Mouse (Mus musculus) liver, postnatal 0 days (tissue): ENCODE results near the gene Galt. TPM values are rescaled to one million over a fixed set of nuclear protein-coding genes. Genes with fewer than 3 reads are reported as not detected.

Source experiments
- polyA plus RNA-seq: library from polyadenylated mRNA; unstranded; fragments of >200 nt; fragmentation: Nextera tagmentation; extraction: Ambion mirVana; gene quantifications from 2 replicates; pipeline ENCODE4 v1.2.1, GENCODE M21; 2015

The Galt gene
- polyA plus RNA-seq, 1 experiment from 2014 or later: 40.9 TPM

Other genes starting within 250 kb of the Galt start
- gene 1110017D15Rik, start 237.9 kb upstream of the Galt start, polyA plus RNA-seq: not detected in 2 replicates
- gene Fam219a, start 185.7 kb upstream of the Galt start, polyA plus RNA-seq: 0.77 and 1.0 TPM in 2 replicates
- gene Dnaic1, start 185.5 kb upstream of the Galt start, polyA plus RNA-seq: 10.6 and 14.2 TPM in 2 replicates
- 25.2 and 26.4 TPM in 2 replicates for gene Enho, start 114.9 kb upstream of the Galt start, polyA plus RNA-seq
- 0.12 and 0.29 TPM in 2 replicates for gene Cntfr, start 58.1 kb upstream of the Galt start, polyA plus RNA-seq
- gene Il11ra1, start 55.2 kb upstream of the Galt start, polyA plus RNA-seq: 28.5 and 33.2 TPM in 2 replicates
- gene Rpp25l, start 41.7 kb upstream of the Galt start, polyA plus RNA-seq: 30.9 and 31.7 TPM in 2 replicates
- 64.0 and 65.2 TPM in 2 replicates for gene Dctn3, start 32.1 kb upstream of the Galt start, polyA plus RNA-seq
- gene Arid3c, start 24.1 kb upstream of the Galt start, polyA plus RNA-seq: not detected in 2 replicates
- 73.2 and 77.7 TPM in 2 replicates for gene Sigmar1, start 929 bp downstream of the Galt start, polyA plus RNA-seq
- 10.1 and 11.7 TPM in 2 replicates for gene Ccl27a, start 19.0 kb downstream of the Galt start, polyA plus RNA-seq
- 0.76 TPM in 1 of 2 replicates, not detected in the other for gene Gm21541, start 148.4 kb downstream of the Galt start, polyA plus RNA-seq
- 0.49 TPM in 1 of 2 replicates, not detected in the other for gene Gm20878, start 186.3 kb downstream of the Galt start, polyA plus RNA-seq
- gene Fam205a4, start 210.8 kb downstream of the Galt start, polyA plus RNA-seq: not detected in 2 replicates